Mouse (Mus musculus): ENCODE measurements at regions not wholly inside any gene's neighbourhood (a gene's known extent, or its start where the extent isn't known, plus 50 kb on each side); places are given as distances from the start of the nearest gene placed in this dataset.

- no peak for DNase-seq (ENCODE audit: low spot score)
Measured at GRCm38 (mm10) chr13:48436659-48437345, 76.4 kb downstream of the Zfp169 start.
